Mouse (Mus musculus): ENCODE measurements around the gene Olfr721-ps1. TPM values are rescaled to one million over a fixed set of nuclear protein-coding genes. Genes with fewer than 3 reads are reported as not detected.

Gene Olfr721-ps1
- total RNA-seq (2021) = not detected in 2 replicates
- long read RNA-seq, experiment 1 = 0 reads
- long read RNA-seq, experiment 2 = 0 reads

- DNase-seq = no peak
These were observed at the start of gene Olfr721-ps1 for GRCm38 (mm10) chr14:14400998-14401397. Gene Olfr721-ps1, plus strand, starts transcription at chr14:14401298.

GRCm38 (mm10) chr14:14351721-14352590 lies 49.1 kb upstream of the Olfr721-ps1 start:
- DNase-seq = peak; percentile 13

DNA sequence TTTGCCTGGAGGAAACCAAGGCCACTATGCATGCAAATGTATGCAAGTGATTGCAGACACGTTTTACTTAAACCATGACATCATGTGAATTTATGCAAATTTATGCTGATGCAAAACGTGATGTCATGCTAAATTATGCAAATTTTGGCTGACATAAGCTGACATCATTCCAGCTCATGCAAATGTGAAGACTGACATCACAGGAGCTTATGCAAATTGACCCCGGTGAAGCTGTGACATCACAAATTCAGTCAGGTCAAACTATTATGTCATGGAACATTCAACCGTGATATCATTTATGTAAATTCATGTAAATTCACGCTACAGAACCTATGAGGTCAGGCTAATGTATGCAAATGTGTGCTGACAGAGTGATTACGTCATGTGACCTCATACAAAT lies 48.5 kb upstream of the Olfr721-ps1 start:
- DNase-seq = peak; percentile 7

DNA sequence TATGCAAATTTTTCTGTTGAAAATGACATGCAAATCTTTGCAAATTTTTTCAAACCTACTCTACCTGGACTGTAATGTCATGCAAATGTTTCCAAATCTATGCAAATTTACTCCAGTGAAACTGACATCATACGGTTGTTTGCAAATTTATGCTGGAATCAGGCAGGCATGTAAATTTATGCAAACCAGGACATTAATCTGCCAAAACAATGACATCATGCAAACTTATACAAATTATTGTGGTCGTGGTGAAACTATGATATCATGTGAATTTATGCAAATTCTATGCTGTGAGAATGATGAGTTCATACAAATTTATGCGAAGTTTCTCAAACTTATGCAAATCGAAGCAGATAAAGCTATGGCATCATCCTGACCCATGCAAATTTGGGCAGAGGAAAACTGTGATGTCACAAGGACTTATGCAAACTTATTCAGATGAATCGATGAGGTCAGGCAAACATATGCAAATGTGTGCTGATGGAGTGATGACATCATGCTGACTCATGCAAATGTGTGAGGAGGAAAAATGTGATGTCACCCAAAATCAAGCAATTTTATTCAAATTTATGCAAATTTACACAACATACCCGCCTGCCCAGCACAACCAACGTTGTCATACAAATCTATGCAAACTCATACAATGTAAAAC lies 47.9 kb upstream of the Olfr721-ps1 start:
- no peak for DNase-seq

GRCm38 (mm10) chr14:14353740-14354510 lies 47.2 kb upstream of the Olfr721-ps1 start:
- DNase-seq = no peak

DNA sequence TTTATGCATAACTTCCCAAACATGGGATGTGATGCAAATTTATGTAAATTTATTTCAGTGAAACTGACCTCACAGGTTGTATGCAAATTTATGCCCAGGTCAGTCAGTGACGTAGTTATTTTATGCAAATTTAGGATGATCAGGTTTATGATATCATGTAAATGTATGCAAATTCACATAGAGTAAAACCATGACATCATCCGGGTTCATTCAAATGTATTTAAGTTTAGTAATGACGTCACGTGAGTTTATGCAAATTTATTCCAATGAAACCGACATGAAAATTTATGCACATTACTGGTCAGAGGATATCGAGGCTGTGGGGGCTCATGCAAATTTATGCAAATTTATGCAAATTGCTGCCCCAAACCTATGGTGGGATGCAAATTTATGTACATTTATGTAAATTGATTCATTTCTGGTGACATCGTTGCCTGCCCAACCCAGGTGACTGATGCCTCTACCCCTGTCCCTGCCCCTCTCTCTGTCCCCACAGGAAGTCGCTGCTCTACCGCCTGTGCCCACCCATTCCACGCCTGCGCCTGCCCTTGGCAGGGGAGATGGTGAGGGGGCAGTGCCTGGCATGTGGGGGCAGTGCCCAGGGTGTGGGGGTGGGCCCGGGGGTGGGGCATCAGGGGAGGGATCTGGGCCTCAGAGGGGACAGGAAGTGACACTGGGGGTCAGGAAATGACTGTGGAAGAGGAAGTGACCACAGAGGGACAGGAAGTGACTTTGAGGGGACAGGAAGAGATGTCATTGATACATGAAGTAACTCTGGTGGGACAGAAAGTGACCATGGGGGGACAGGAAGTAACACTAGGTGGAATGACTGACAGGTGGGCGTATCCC lies 46.4 kb upstream of the Olfr721-ps1 start:
- DNase-seq = peak; percentile 5

GRCm38 (mm10) chr14:14355360-14355646 lies 45.8 kb upstream of the Olfr721-ps1 start:
- DNase-seq = no peak

GRCm38 (mm10) chr14:14395535-14395934 lies 5.6 kb upstream of the Olfr721-ps1 start:
- DNase-seq = no peak

DNA sequence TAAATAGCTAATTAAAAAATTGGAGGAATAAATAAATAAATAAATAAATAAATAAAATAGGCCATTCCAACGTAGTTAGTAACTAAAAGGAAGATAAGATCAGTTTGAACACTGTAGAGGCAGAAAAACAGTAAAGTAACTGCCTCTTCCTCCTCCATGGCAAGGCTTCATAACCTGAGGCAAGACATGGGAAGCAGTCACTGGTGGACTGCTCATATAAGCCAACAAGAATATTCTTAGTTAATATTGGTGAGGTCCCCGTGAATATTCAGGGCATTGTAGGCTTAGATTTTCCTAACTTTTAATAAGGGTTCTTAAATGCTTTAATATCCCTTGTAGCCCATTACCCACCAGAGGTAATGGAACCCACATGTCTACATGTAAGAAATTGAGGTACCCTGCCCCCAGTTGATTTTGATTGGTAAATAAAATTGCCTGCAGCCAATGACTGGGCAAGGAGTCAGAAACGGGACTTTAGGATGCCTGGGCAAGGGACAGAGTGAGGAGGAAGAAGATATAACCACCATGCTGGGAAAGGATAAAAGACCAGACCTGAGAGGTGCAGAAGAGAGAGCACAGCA lies 35.1 kb downstream of the Olfr721-ps1 start:
- DNase-seq = no peak

Other genes with a start within 250 kb of the Olfr721-ps1 start
- not detected in 2 replicates for gene Olfr720, start 214.5 kb upstream of the Olfr721-ps1 start, total RNA-seq (2021)
- gene Olfr31, start 78.5 kb upstream of the Olfr721-ps1 start, total RNA-seq (2021) = not detected in 2 replicates
- 12.0 and 13.9 TPM in 2 replicates for gene Il3ra, start 55.0 kb upstream of the Olfr721-ps1 start, total RNA-seq (2021)